7 mouse cellular contexts compared by ENCODE assay signal in the genomic region with DNA sequence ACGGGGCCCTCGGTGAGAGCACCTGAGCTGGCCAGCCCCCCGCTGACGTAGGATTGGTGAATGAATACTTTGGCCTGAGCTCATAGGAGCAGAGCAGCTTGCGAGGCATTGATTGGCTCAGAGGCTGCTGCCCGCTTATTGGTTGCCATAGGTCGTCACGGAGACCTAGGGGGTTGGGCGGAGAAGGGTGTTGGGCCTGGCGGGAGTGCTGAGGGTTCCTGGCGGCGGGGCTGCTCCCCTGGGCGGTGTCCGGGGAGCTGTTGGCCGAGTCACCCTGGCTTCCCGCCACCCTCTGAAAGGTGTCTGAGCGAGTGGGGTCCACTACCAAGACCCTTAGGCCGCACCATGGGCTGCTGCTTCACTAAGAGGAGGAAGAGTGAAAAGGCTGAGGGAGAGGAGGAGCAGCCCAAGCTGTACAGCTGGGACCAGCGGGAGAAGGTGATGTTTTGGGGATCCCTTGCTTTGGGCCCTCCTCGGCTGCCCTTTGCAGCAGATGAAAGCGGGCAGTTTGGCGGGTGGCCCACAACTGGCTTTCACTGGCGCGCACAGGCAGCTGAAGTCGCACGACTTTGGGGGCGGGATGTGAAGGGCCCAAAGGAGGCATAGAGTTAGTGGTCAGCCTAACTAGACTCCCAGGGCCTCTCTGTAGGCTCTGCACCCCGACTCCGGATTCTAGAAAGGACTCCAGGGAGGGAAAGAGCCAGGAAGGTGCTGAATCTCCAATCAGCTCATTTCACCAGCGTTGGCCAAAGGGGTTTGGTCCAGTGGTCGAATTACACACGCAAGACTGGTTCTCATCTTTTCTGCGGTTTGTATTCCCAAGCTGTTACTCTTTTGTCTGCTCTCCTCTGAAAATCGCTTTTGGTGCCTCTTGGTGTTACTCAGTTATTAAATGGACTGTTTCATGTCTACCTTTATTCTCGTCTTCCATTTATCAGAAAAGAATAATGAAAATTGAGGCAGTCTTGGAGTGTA. TPM values are rescaled to one million over a fixed set of nuclear protein-coding genes. Genes with fewer than 3 reads are reported as not detected.
DNase-seq lines count a peak whose midpoint lies in the region; ATAC-seq and TF ChIP-seq lines count a peak whose summit lies in the region.

Rp2 (plus strand) TSS at position 91 of the 975 bp plus-strand sequence.

- DNase-seq in adrenal gland, postnatal 25 days, result peak; percentile 78
- peak; percentile 99 for DNase-seq in heart, adult 11 months
- peak; percentile 91 for DNase-seq in kidney, adult 2 months
- DNase-seq in spleen, adult 2 months (ENCODE audit: low read depth in 1 of 2, low spot score in 2 of 2), result peak; percentile 69 to 80

- H3K4me3 ChIP-seq in embryonic facial prominence, embryonic 12.5 days, result peak within 1 kb of the TSS; percentile 58
- H3K4me3 ChIP-seq in kidney, adult 2 months (ENCODE audit: insufficient read depth, low read depth, low read length), result peak within 1 kb of the TSS; percentile 71
- H3K4me3 ChIP-seq in limb, embryonic 12.5 days (replicated peaks), result peak within 1 kb of the TSS; percentile 59
- peak within 1 kb of the TSS; percentile 65 for H3K4me3 ChIP-seq in midbrain, embryonic 15.5 days
- peak within 1 kb of the TSS; percentile 71 for H3K4me3 ChIP-seq in spleen, adult 2 months (ENCODE audit: extremely low read depth, insufficient read depth, insufficient read length)

- no peaks in the 10 kb centered on the region for H3K4me1 ChIP-seq in embryonic facial prominence, embryonic 12.5 days
- H3K4me1 ChIP-seq in kidney, adult 2 months (ENCODE audit: control insufficient read depth, insufficient read depth, low read length), result no peaks in the 10 kb centered on the region
- H3K4me1 ChIP-seq in limb, embryonic 12.5 days (replicated peaks), result no peaks in the 10 kb centered on the region
- peaks cover 4% of the 10 kb centered on the region; the same call in 1 of the 2 replicates for H3K4me1 ChIP-seq in midbrain, embryonic 15.5 days
- no peaks in the 10 kb centered on the region; the same call in 1 of the 2 replicates for H3K4me1 ChIP-seq in spleen, adult 2 months (ENCODE audit: control insufficient read depth, insufficient read depth, insufficient read length)

- TF ChIP-seq POLR2A in kidney, adult 2 months (IDR thresholded peaks at IDR 0.05; ENCODE audit: low read depth, low read length), result no peak
- TF ChIP-seq POLR2A in spleen, adult 2 months (IDR thresholded peaks at IDR 0.05; ENCODE audit: low read depth, low read length), result peak; percentile 25; the same call in 1 of the 2 replicates

- ATAC-seq in embryonic facial prominence, embryonic 12.5 days (ENCODE audit: insufficient number of reproducible peaks, insufficient read depth, low FRiP score, low TSS enrichment), result peak; percentile 99
- peak; percentile 100 for ATAC-seq in limb, embryonic 12.5 days (ENCODE audit: insufficient number of reproducible peaks, insufficient read depth, low FRiP score, low TSS enrichment, low read depth)
- ATAC-seq in midbrain, embryonic 15.5 days (replicated peaks), result peak; percentile 100

- H3K9ac ChIP-seq in embryonic facial prominence, embryonic 12.5 days, result peak within 1 kb of the TSS; percentile 64
- H3K9ac ChIP-seq in limb, embryonic 12.5 days (replicated peaks), result peak within 1 kb of the TSS; percentile 69
- peak within 1 kb of the TSS; percentile 74 for H3K9ac ChIP-seq in midbrain, embryonic 15.5 days

- no peaks in the 10 kb centered on the region for H3K9me3 ChIP-seq in embryonic facial prominence, embryonic 12.5 days
- H3K9me3 ChIP-seq in limb, embryonic 12.5 days, result no peaks in the 10 kb centered on the region
- H3K9me3 ChIP-seq in midbrain, embryonic 15.5 days, result no peaks in the 10 kb centered on the region

- no peak for TF ChIP-seq CTCF in kidney, adult 2 months (conservative IDR thresholded peaks at IDR 0.05; ENCODE audit: insufficient read depth, insufficient read length, low read depth, low read length)
- TF ChIP-seq CTCF in spleen, adult 2 months (IDR thresholded peaks at IDR 0.05; ENCODE audit: extremely low read depth, insufficient read depth, insufficient read length, insufficient replicate concordance), result no peak

- peak within 1 kb of the TSS; percentile 46 for H3K4me2 ChIP-seq in embryonic facial prominence, embryonic 12.5 days (replicated peaks)
- peak within 1 kb of the TSS; percentile 54 for H3K4me2 ChIP-seq in limb, embryonic 12.5 days
- H3K4me2 ChIP-seq in midbrain, embryonic 15.5 days, result peak within 1 kb of the TSS; percentile 58

- no peaks in the 10 kb centered on the region for H3K27me3 ChIP-seq in embryonic facial prominence, embryonic 12.5 days
- H3K27me3 ChIP-seq in kidney, adult 2 months (replicated peaks; ENCODE audit: control insufficient read depth, insufficient read depth, low read length), result no peaks in the 10 kb centered on the region
- H3K27me3 ChIP-seq in limb, embryonic 12.5 days, result no peaks in the 10 kb centered on the region
- H3K27me3 ChIP-seq in midbrain, embryonic 15.5 days (replicated peaks), result no peaks in the 10 kb centered on the region
- H3K27me3 ChIP-seq in spleen, adult 2 months (ENCODE audit: control insufficient read depth, insufficient read depth, low read length), result no peaks in the 10 kb centered on the region

- 17% methylated on average over 34 of the region's 35 CpGs for WGBS in embryonic facial prominence, embryonic 12.5 days
- under 1% methylated on average over 35 of the region's 35 CpGs for WGBS in kidney, adult 2 months
- 13% methylated on average over 33 of the region's 35 CpGs for WGBS in limb, embryonic 12.5 days
- WGBS in midbrain, embryonic 15.5 days, result 18% methylated on average over 35 of the region's 35 CpGs
- WGBS in spleen, adult 2 months, result 20% methylated on average over 35 of the region's 35 CpGs

- peak within 1 kb of the TSS; percentile 60; the same call in 1 of the 2 replicates for H3K27ac ChIP-seq in embryonic facial prominence, embryonic 12.5 days
- no peak within 1 kb of the TSS for H3K27ac ChIP-seq in kidney, adult 2 months (ENCODE audit: insufficient read depth, low read depth, low read length)
- H3K27ac ChIP-seq in limb, embryonic 12.5 days, result peak within 1 kb of the TSS; percentile 70
- H3K27ac ChIP-seq in midbrain, embryonic 15.5 days, result peak within 1 kb of the TSS; percentile 71
- H3K27ac ChIP-seq in spleen, adult 2 months (ENCODE audit: insufficient read depth, low read length), result peak within 1 kb of the TSS; percentile 67

- no peaks in the 10 kb centered on the region for H3K36me3 ChIP-seq in embryonic facial prominence, embryonic 12.5 days
- H3K36me3 ChIP-seq in kidney, adult 2 months (ENCODE audit: control insufficient read depth, insufficient read depth, low read length), result no peaks in the 10 kb centered on the region
- no peaks in the 10 kb centered on the region for H3K36me3 ChIP-seq in limb, embryonic 12.5 days
- no peaks in the 10 kb centered on the region for H3K36me3 ChIP-seq in midbrain, embryonic 15.5 days (replicated peaks)
- H3K36me3 ChIP-seq in spleen, adult 2 months (ENCODE audit: control insufficient read depth, insufficient read depth, low read length), result no peaks in the 10 kb centered on the region

RNA-seq across cellular contexts. Expression of gene Rp2, which starts in this region (rescaled TPM):
- total RNA-seq in adrenal gland, postnatal 25 days (2021), result 11.8 and 20.1 TPM in 2 replicates
- 19.9 and 22.2 TPM in 2 replicates for polyA plus RNA-seq in embryonic facial prominence, embryonic 12.5 days (2016; fragmentation: Nextera tagmentation; extraction: Ambion mirVana)
- 5.7 and 7.1 TPM in 2 replicates for polyA plus RNA-seq in kidney, adult 2 months (2012; rRNA removed)
- polyA plus RNA-seq in limb, embryonic 12.5 days (2016; fragmentation: Nextera tagmentation; extraction: Ambion mirVana), result 22.0 and 22.1 TPM in 2 replicates
- 13.0 and 14.9 TPM in 2 replicates for polyA plus RNA-seq in midbrain, embryonic 15.5 days (2015; fragmentation: Nextera tagmentation; extraction: Ambion mirVana)
- 8.0 and 8.6 TPM in 2 replicates for polyA plus RNA-seq in spleen, adult 2 months (2012; rRNA removed)
